Mouse (Mus musculus) hindbrain, embryonic 14.5 days (tissue): ENCODE measurements around the gene Gm379. TPM values are rescaled to one million over a fixed set of nuclear protein-coding genes. Genes with fewer than 3 reads are reported as not detected.

ENCODE experiments used
- ATAC-seq: fragments of 200-750 bp; cut with Nextera tagmentation; 2 replicates; pipeline ENCODE4 v1.8.0; 2017; ENCODE audit warnings: moderate number of reproducible peaks, mild to moderate bottlenecking, moderate TSS enrichment, moderate library complexity; ENCODE audit not compliant: low FRiP score
- DNase-seq: peaks from one replicate; pipeline ENCODE4 v3.0.0-alpha.2; 2015; ENCODE audit warnings: low spot score
- H3K27ac ChIP-seq: fragments of 300-500 bp; sonication (generic); 2 replicates; pipeline ENCODE4 v1.5.1; 2014; ENCODE audit warnings: mild to moderate bottlenecking, moderate library complexity
- H3K27me3 ChIP-seq: fragments of 300-500 bp; sonication (generic); 2 replicates; pipeline ENCODE4 v1.6.1; 2014; ENCODE audit warnings: mild to moderate bottlenecking, low read length, mixed read lengths; ENCODE audit not compliant: control insufficient read depth, insufficient read depth
- H3K36me3 ChIP-seq: fragments of 300-500 bp; sonication (generic); replicated peaks from 2 replicates; pipeline ENCODE4 v1.6.1; 2014; ENCODE audit not compliant: control insufficient read depth, insufficient read depth
- H3K4me1 ChIP-seq: fragments of 300-500 bp; sonication (generic); replicated peaks from 2 replicates; pipeline ENCODE4 v1.6.1; 2014; ENCODE audit warnings: antibody characterized with exemption, low read length, mixed read lengths; ENCODE audit not compliant: control insufficient read depth, insufficient read depth
- H3K4me2 ChIP-seq: fragments of 300-500 bp; sonication (generic); replicated peaks from 2 replicates; pipeline ENCODE4 v1.6.1; 2014; ENCODE audit warnings: mild to moderate bottlenecking, moderate library complexity
- H3K4me3 ChIP-seq: fragments of 300-500 bp; sonication (generic); replicated peaks from 2 replicates; pipeline ENCODE4 v1.5.1; 2014; ENCODE audit warnings: mild to moderate bottlenecking, low read length
- H3K9ac ChIP-seq: fragments of 300-500 bp; sonication (generic); 2 replicates; pipeline ENCODE4 v1.6.1; 2014
- H3K9me3 ChIP-seq: fragments of 300-500 bp; sonication (generic); 2 replicates; pipeline ENCODE4 v1.6.1; 2016; ENCODE audit warnings: low read length; ENCODE audit not compliant: control insufficient read depth
- WGBS: fragments of 180-500 bp; shearing (Covaris S2); extraction: QIAGEN DNeasy Blood & Tissue Kit; methylation state at CpG from one replicate; pipeline ENCODE4 v1.1.7; 2014; 5-methylcytosine and 5-hydroxymethylcytosine counted together
- polyA plus RNA-seq: library from polyadenylated mRNA; unstranded; fragments of >200 nt; fragmentation: Nextera tagmentation; extraction: Ambion mirVana; gene quantifications from 2 replicates; pipeline ENCODE4 v1.2.1, GENCODE M21; 2014

Gm379 gene
- polyA plus RNA-seq, result not detected in 2 replicates

DNA sequence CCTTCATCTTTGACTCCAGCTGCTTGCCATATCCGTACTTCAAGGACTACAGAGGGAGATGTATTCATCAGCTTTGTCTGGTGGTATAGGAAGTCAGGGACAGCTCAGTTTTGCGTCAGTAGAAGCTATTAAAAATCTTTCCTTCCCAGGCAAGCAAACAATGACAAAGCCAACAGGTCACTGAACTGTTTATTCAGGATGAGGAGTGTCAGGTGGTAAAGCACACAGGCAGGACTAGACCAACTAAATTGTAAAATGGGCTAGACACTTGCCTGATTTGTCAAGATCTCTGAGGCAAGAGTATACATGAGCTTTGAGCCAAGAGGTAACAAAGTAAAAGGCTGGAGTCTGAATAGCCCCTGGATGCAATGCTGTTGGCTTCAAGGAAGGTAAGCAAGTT is at the start of gene Gm379:
TSS of gene Gm379 (minus strand) at position 7 of the 400 bp plus-strand sequence.
- H3K36me3 ChIP-seq, result no peaks in the 10 kb centered on the region
- H3K4me3 ChIP-seq, result no peak within 1 kb of the TSS
- no peaks in the 10 kb centered on the region for H3K9me3 ChIP-seq
- H3K9ac ChIP-seq, result no peak within 1 kb of the TSS
- no peak for ATAC-seq
- no peaks in the 10 kb centered on the region for H3K27me3 ChIP-seq
- H3K27ac ChIP-seq, result no peak within 1 kb of the TSS
- DNase-seq, result no peak
- no peaks in the 10 kb centered on the region for H3K4me1 ChIP-seq
- no peak within 1 kb of the TSS for H3K4me2 ChIP-seq
- 71% methylated on average over 2 of the region's 2 CpGs for WGBS

DNA sequence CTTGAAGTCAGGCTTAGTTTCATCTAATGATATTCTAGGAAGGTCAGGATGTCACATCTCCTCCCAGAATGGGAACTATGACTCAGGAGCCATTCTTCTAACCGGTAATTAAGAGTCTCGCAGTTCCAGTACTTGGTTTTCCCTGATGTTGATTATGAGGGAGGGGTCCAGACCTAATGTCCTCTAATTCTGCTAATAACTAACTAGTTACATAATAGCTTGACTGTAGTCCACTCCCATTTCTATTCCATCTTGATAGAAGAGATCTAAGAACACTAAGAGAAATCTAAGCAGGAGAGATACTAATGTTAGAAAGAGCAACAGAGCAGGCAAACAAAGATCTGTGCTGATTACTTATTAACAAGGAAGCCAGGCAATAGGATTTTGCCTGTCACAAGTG is 39.6 kb upstream of the Gm379 start:
- no peak overlapping the region for H3K4me3 ChIP-seq
- DNase-seq (no peak), ATAC-seq (no peak)
- no peak overlapping the region for H3K4me2 ChIP-seq
- H3K9me3 ChIP-seq, result no peaks in the 10 kb centered on the region
- H3K27ac ChIP-seq, result no peak overlapping the region
- H3K9ac ChIP-seq, result no peak overlapping the region
- WGBS, result 50% methylated on average over 2 of the region's 2 CpGs
- no peaks in the 10 kb centered on the region for H3K4me1 ChIP-seq
- H3K27me3 ChIP-seq, result no peaks in the 10 kb centered on the region
- H3K36me3 ChIP-seq, result no peaks in the 10 kb centered on the region

GRCm38 (mm10) chrX:108668868-108669267 is 4.2 kb upstream of the Gm379 start:
- no peak overlapping the region for H3K4me2 ChIP-seq
- no peaks in the 10 kb centered on the region for H3K27me3 ChIP-seq
- H3K4me1 ChIP-seq, result no peaks in the 10 kb centered on the region
- H3K9ac ChIP-seq, result no peak overlapping the region
- 57% methylated on average over 1 of the region's 1 CpGs for WGBS
- ATAC-seq (no peak), DNase-seq (no peak)
- no peaks in the 10 kb centered on the region for H3K9me3 ChIP-seq
- H3K4me3 ChIP-seq, result no peak overlapping the region
- H3K36me3 ChIP-seq, result no peaks in the 10 kb centered on the region
- H3K27ac ChIP-seq, result no peak overlapping the region

GRCm38 (mm10) chrX:108621991-108622390 is 42.7 kb downstream of the Gm379 start:
- Histone ChIP-seq H3K4me3 (no peak overlapping the region), H3K27me3 (no peaks in the 10 kb centered on the region), H3K4me2 (no peak overlapping the region), H3K27ac (no peak overlapping the region), H3K4me1 (no peaks in the 10 kb centered on the region), H3K9me3 (no peaks in the 10 kb centered on the region), H3K36me3 (no peaks in the 10 kb centered on the region), H3K9ac (no peak overlapping the region)
- ATAC-seq (no peak), DNase-seq (no peak)
- WGBS, result 57% methylated on average over 1 of the region's 1 CpGs

DNA sequence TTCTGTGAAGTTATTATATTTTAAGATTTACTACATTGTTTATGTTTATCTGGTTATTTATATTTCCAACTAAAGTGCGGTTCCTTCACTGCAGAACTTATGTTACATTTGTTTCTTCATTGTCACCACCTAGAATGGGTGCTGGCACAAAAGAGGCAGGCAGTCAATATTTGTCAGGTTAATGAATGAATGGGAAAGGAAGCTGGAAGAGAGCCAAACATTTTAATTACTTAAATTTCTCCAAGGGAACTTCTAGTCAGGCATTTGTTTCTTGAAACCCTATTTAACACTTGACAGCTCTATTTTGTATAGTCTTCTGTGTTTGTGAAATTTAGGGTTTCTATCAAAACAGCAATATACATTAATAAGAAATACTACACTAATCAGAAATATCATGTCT is 43.8 kb downstream of the Gm379 start:
- no peak for DNase-seq
- WGBS, result 74% methylated on average over 1 of the region's 1 CpGs

More for the DNA sequence above, 43.8 kb downstream of the Gm379 start:
- no peak overlapping the region for H3K4me2 ChIP-seq
- H3K4me1 ChIP-seq, result no peaks in the 10 kb centered on the region
- H3K27ac ChIP-seq, result no peak overlapping the region
- no peaks in the 10 kb centered on the region for H3K9me3 ChIP-seq
- H3K9ac ChIP-seq, result no peak overlapping the region
- H3K36me3 ChIP-seq, result no peaks in the 10 kb centered on the region
- no peak overlapping the region for H3K4me3 ChIP-seq
- ATAC-seq, result no peak
- H3K27me3 ChIP-seq, result no peaks in the 10 kb centered on the region

Other genes starting within 250 kb of the Gm379 start
- gene Brwd3, start 169.5 kb upstream of the Gm379 start, polyA plus RNA-seq, result 3.7 TPM in 2 replicates